Mouse (Mus musculus): Measurements from ENCODE around the gene Slc37a4.
A peak's percentile ranks its signal among the peaks of the same experiment; 100 is the strongest.
"Not testable (repeated sequence)": the region's sequence is repeated elsewhere in the genome, so short reads cannot be mapped to it uniquely, and the experiment has no call there.

Slc37a4 gene

DNA sequence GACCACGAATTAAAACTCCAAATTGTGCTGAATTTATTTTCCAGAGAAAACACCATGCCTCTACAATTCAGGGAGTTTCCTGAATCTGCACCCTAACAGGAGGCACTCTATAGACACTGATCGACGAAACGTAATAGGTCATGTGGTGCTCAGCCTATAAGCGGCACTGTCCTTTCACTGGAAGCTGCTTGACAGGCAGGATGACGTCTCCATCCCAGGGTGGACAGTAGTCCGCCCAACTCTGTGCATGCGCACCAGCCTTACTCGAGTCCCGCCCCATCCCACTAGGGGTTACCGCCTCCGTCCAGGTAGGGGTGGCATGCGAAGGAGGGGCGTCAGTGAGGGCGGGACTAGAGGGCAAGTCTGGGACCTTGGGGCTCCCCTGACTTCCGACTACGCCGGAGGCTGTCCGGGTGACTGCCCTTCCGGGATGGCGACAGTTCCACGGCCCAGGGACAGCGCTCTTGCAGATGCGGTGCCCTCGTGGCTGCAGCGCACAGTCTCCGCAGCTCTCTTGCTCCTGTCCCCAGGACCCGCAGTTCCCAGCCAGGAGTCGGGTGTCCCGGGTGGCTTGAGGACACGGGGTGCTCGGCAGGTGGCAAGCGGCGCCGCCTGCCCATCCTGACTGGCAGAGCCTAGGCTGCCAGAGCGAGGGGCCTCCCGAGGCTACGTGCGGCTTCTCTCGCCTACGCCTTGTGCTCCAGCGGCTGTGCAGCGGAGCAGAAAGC lies at the start of gene Slc37a4:
Slc37a4 (plus strand) TSS at position 169 of the 728 bp plus-strand sequence.
- peak; percentile 98 for DNase-seq (ENCODE audit: low spot score)

DNA sequence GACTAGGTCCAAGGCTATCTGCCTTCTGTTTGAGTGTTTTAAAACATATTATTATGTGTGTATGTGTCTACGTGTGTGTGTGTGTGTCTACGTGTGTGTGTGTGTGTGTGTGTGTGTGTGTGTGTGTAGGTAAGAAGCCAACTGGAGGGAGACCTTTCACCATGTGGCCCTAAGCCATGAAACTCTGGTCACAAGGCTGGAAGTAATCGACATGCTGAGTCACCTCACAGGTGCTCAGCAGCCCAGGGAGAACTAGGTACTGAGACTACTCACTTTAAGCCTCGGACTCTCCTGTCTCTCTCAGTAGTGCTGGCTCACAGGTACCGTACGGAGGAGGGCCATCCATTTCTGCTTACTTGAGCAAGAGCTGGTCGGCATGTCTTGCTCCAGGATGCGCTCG lies 49.5 kb upstream of the Slc37a4 start:
- peak; percentile 51 for DNase-seq (ENCODE audit: low spot score)

DNA sequence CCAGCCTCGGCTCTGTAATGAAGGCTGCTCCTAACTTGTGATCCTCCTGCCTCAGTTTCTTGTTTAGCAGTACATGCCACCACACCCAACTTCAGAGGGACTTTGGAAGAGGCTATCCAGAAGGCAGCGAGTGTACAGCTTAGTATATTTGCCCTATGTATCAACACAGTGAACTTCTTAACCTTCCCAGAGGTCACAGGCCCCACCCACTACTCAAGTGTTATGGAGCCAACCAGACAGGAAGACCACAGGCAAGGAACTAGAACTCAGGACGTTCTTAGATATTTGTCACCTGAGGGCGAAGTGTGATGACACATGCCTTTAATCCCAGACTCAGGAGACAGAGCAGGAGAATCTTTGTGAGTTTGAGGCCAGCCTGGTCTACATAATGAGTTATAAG lies 49.0 kb upstream of the Slc37a4 start:
- DNase-seq (ENCODE audit: low spot score): no peak

DNA sequence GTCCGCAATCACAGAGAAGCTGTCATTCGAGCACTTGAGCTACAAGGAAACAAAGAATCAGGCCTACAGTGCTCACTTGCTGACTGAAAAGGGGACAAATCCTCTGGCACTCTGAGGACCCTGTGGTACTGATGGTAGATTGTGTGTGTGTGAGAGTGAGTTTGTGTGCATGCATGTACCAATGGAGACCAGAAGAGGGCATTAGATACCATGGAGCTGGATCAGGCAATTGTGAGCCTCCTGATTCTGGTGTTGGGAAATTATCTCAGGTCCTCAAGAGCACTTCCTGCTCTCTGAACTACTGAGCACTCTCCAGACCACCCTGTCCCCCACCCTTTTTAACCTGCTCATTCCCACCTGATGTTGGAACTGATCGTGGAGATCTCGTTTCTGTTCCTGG lies 48.1 kb upstream of the Slc37a4 start:
- no peak for DNase-seq (ENCODE audit: low spot score)

DNA sequence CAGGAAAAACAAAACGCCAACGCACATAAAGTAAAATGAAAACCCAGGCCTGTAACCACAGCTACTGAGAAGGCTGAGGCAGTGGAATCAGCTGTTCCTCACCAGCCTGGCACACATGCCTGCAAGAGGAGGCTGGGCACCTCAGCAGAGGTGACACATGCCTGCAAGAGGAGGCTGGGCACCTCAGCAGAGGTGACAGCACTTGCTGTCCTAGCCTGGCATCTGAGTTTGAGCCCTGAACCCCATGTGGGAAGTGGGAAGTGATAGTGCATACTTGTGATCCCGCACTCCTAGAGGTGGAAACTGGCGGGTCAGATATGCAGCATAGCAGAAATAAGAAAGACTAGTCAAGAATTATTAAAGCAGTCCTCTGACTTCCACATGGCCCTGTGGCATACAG lies 45.3 kb upstream of the Slc37a4 start:
- no peak for DNase-seq (ENCODE audit: low spot score)

DNA sequence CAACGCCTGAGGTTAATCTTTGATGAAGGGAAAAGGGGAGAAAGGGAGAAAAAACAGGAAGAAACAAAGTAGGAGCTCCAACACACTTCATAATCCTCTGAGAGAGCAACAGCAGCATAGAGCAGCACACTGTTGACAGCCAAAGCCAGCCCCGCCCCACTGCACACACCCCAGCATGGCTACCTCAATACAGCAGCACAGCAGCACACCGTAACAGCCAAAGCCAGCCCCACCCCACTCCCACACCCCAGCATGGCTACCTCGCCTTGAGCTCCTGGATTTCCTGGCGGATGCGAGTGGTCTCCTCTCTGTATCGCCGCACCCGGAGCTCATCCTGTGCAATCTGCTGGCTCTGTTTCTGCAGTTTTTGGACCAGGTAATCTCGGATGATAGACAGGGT lies 44.3 kb upstream of the Slc37a4 start:
- DNase-seq (ENCODE audit: low spot score): no peak

DNA sequence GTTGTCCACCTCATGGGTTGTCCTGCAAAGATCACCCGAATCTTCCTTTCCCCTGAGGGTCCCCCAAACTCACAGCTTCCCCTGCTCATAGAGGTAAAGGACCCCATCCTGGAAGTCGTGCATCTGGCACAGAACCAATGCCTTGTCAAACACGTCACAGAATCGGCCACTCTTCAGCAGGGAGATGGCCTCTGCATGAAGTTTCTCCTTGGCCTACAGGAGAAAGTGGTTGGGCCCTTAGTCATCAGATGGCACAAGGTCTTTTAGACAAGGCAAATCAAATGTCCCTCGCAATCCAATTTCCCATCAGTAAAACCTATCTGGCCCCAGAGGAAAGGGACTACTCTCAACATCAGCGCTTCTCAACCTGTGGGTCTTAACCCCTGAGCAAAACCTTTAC lies 43.5 kb upstream of the Slc37a4 start:
- no peak for DNase-seq (ENCODE audit: low spot score)

DNA sequence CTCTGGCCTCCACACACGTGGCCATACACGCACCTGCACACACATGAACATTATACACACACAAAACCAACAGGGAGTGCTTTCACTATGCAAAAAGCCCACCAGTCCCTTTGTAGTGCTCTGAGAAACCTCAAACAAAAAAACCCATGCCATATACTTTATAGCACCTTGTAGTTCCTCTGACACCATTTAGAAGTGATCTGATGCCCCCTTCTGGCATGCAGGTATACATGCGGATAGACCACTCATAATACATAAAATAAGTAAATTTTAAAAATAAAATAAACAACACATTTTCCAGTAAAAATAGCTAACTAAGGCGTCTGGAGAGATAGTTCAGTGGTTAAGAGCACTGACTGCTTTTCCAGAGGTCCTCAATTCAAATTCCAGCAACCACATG lies 39.4 kb upstream of the Slc37a4 start:
- DNase-seq (ENCODE audit: low spot score): no peak

DNA sequence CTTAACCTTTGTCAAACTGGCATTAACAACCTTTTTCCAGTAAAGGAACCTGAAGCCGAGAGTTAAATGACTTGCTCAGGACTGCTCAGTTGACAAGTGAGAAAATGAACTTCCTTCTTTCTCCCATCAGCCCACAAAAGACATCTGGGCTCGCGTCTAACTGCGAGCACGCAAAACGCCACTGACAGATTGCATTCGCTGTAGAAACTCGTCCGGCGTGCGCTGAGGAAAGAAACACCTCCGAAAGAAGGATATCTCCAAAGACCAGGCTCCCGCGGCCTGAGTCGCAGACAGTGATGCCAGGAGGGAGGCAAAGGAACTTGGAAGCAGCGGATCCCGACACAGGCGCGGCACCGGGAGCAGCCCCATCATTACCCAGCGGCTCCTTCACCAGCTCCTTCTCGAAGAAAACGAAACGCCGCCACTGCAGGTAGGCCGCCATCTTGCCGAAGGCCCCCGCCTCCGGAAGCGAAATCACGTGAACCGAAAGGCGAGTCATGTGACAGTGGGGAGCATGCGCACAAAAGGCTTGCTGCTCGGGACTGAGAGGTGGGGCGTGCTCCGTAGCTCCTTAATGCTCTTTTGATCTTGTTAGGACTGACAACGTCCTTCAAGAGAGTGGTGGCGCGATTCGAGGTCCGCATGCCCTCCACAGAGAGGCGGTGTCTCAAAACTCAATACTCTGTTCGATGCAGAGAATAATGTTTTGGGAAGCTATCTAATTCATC lies 35.3 kb upstream of the Slc37a4 start, which contains the start of gene Vps11:
Vps11 (minus strand) TSS at position 481 of the 728 bp plus-strand sequence.
- peak; percentile 96 for DNase-seq (ENCODE audit: low spot score)

DNA sequence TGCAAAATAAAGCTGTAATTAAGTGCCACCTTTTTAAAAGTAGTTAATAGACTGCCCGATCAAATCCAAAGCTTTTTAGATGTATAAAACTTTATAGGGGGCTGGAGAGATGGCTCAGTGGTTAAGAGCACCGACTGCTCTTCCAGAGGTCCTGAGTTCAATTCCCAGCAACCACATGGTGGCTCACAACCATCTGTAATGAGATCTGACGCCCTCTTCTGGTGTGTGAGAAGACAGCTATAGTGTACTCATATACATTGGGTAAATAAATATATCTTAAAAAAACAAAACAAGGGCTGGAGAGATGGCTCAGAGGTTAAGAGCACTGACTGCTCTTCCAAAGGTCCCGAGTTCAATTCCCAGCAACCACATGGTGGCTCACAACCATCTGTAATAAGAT lies 34.7 kb upstream of the Slc37a4 start:
- DNase-seq (ENCODE audit: low spot score): not testable (repeated sequence)

DNA sequence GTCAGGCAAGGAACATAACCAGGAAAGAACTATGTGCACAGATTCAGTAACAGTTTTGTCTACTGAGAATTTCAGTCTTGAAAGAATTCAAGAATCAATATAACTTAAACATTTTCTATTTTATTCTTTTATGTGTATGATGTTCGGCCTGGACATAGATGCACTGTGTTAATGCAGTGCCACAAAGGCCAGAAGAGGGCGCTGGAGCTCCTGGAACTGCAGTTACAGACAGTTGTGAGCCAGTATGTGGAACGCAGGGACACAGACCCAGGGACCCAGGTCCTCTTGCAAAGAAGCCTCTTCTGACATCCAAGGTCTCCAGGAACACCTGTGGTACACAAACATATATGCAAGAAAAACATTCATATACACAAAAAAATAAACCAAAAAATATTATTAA lies 32.2 kb upstream of the Slc37a4 start:
- no peak for DNase-seq (ENCODE audit: low spot score)

DNA sequence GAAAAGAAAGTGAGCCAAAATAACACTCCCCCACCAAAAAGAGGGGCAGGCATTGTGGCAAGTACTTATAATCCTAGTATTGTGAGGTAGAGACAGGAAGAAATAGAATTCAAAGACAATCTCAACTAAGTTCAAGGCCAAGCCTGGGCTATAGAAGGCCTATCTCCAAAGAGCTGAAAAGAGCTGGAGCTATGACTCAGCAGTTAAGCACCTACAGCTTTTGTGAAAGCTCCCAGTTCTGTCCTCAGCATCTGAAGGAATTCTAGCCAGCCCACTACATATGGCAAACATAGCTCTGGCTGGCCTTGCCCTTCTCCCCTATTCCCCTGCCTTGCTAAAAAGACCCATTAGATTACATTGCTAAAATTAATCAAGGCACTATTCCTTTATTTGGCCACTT lies 23.3 kb upstream of the Slc37a4 start:
- DNase-seq (ENCODE audit: low spot score): no peak

DNA sequence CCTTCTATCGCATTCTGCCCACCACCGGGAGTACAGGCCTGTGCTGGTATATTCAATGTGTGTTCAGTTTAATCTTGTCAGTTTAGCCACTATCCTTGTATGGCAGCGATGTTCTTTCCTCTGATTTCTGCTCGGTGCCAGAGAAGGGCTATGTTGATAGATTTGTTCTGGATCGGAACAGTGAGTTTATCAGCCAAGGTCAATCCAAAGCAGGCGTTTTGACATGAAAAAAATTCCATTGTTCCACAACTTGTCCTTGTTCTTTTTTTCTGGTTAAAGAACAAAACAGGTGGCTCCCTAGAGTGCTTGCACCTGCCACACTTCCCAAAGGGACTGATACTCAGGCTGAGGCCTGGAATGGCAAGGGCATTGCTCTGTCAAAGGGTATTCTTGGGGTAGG lies 20.5 kb upstream of the Slc37a4 start:
- no peak for DNase-seq (ENCODE audit: low spot score)

DNA sequence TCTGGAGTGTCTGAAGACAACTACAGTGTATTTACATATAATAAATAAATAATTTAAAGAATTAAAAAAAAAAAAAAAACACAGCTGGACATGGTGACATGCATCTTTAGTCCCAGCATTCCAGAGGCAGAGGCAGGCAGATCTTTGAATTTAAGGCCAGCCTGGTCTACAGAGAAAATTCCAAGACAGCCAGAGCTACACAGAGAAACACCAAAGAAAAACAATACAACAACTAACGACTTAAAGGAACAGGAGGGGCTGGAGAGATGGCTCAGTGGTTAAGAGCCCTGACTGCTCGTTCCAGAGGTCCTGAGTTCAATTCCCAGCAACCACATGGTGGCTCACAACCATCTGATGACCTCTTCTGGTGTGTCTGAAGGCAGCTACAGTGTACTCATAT lies 19.3 kb upstream of the Slc37a4 start:
- DNase-seq (ENCODE audit: low spot score): not testable (repeated sequence)

DNA sequence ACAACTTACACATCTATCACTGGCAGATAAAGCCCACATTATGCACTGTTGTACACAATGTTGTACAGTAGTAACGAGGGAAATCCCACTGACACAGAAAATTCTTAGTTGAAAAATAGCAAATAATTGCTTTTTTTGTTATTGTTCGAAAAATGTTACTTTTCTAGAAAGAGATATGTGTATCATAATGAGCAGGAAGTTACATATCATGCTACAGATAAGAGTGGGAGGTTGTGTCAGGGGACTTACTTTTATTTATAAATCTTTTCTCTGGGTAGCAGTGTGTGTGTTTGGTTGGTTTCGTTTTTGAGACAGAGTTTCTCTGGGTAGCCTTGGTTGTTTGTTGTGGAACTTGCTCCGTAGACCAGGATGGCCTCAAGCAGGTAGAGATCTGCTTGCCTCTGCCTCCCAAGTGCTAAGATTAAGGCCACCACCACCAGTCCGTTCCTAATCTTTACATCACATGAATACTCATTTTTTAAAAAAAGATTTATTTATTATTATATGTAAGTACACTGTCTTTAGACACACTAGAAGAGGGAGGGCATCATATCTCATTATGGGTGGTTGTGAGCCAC lies 18.4 kb upstream of the Slc37a4 start:
- DNase-seq (ENCODE audit: low spot score): no peak

DNA sequence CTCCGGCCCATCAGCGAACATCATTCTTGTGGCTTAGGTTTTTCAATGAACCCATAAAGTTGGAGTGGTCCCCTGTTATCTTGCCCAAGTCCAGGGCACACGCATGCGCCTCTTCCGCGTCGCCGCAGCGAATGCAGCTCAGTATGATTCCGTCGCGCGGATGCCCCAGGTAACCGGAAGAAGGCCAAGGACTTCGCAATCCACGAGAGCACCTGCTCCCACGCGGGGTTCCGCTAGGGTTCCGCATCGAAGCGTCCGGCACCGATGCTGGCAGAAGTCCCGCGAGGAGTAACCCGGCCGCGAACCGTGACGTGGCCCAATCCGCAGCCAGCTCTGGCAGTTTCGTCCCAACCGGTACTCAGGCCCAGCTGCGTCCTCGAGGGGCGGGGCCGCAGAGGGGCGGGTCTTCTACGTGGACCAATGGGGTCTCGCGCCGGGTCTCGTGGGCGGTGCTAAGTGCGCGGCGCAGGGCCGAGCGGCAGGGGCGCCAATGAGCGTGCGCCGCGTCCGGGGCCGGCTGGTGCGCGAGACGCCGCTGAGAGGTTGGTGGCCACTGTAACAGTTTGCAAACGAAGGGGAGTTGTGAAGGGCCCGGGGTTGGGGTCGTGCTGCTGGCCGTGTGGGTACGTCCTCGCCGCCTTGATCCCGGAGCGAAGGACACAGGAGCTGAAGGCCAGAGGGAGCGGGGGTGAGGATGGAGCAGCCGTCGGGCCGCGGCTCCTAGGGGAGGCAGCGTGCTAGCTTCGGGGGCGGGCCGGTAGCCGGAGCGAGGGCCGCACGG lies 17.4 kb upstream of the Slc37a4 start, which contains the start of gene Hyou1:
Hyou1 (plus strand) TSS at position 437 of the 781 bp plus-strand sequence.
- DNase-seq (ENCODE audit: low spot score): peak; percentile 99

DNA sequence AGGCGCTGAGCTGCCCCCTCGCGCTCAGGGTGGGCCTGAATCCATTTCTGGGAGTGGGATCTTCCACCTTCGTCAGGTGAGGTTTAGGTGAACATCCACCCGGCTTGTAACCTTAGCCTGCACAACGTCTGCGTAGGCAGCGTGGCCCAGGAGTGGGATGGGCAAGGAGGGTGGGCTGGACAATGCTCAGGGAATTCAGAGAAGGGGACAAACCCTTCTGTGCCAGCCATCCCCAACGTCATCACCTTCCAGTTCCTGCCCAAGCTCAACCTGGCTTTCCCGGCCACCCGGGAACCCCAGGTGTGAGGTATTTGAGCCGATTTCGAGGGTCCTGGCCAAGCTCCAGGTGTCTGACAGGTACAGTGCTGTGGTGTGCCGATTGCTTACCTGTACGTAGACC lies 16.8 kb upstream of the Slc37a4 start:
- DNase-seq (ENCODE audit: low spot score): no peak

DNA sequence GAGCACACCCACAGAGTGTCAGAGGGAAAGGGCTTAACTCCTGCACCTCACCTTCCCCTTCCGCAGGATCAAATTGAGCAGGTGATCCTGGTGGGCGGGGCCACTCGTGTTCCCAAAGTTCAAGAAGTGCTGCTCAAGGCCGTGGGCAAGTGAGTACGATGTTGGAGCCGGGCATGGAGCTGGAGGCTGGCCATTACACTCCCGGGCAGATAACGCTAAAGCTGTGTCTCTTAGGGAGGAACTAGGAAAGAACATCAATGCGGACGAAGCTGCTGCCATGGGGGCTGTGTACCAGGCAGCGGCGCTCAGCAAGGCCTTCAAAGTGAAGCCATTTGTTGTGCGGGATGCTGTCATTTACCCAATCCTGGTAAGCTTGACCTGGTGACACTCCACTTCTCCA lies 12.1 kb upstream of the Slc37a4 start:
- no peak for DNase-seq (ENCODE audit: low spot score)

DNA sequence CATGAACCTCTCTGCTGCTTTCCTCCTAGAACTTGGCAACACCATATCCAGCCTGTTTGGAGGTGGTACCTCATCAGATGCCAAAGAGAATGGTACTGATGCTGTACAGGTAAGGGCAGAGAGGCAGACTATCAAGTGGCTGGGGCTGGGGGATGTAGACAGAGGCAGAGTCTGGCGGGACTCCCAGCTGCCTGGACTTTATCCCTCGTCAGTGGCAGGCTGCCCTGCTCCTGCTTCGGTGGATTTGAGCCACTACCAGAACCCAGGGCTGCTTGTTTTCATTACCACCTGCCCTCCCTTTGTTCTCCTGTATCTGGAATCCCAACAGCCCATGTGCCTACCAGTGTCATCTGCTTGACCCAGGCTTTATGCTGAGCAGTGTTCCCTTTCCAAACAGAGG lies 9.4 kb upstream of the Slc37a4 start:
- DNase-seq (ENCODE audit: low spot score): no peak

DNA sequence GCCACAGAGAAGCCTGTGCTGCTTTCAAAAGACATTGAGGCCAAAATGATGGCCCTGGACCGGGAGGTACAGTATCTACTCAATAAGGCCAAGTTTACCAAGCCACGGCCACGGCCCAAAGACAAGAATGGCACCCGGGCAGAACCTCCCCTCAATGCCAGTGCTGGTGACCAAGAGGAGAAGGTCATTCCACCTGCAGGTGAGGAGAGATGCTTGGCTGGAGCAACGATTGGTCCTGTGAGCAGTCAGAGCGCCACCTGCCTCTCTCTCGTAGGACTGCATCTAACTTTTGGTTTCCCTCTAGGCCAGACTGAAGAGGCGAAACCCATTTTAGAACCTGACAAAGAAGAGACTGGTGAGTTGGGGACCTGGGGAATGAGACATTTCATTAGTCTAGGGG lies 7.4 kb upstream of the Slc37a4 start:
- no peak for DNase-seq (ENCODE audit: low spot score)

DNA sequence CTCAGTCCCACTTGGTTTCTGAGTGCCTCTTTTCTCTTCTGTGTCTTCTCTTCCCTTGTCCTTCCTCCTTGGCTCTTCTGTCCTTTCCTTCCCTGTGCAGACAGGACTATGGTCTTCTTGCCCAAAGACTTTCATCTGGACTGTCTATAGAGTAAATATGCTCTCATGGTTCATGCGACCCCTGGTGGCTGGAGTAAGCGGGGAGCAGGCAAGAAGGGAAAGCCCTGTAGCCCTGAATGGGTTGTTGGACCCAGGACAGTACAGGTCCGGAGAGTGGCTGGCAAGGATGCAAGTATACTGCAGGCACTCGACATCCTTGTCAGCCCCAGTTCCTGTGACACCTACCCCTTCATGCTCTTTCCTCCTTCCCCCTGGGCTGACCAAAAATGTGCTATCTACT lies 5.2 kb upstream of the Slc37a4 start:
- peak; percentile 61 for DNase-seq (ENCODE audit: low spot score)

DNA sequence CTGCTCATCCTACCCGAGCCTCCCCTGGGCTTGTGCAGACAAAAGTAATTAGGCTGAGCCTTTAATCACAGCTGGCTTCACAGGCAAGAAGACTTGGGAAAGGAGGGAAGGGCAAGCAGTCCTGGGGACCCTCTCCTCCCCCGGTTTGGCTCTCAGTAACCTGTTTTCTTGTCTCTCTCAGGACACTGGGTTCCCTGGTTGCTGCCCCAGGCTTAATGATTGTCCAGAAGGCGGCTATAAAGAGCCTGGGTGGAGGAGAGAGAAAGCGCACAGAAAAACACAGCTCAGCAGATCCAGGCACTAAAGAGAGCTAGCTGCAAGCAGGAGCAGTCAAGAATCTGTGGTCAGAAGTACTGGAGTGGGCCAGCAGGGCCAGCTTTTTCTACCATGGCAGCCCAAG lies 1.4 kb downstream of the Slc37a4 start:
- DNase-seq (ENCODE audit: low spot score): peak; percentile 82
